Mouse (Mus musculus): ENCODE measurements at regions not wholly inside any gene's neighbourhood (a gene's known extent, or its start where the extent isn't known, plus 50 kb on each side); places are given as distances from the start of the nearest gene placed in this dataset.

GRCm38 (mm10) chr17:16918191-16918590 lies 145.7 kb upstream of the Zfp960 start:
- TF ChIP-seq CTCF (IDR thresholded peaks at IDR 0.05 in 2 of 3, conservative IDR thresholded peaks at IDR 0.05 in 1 of 3; ENCODE audit: control insufficient read depth in 1 of 3, insufficient read depth in 1 of 3, low read depth in 2 of 3, low read length in 3 of 3, poor library complexity in 1 of 3, severe bottlenecking in 1 of 3) = no peak
- TF ChIP-seq RAD21 (IDR thresholded peaks at IDR 0.05; ENCODE audit: low read depth, low read length) = no peak
- TF ChIP-seq CHD2 (IDR thresholded peaks at IDR 0.05; ENCODE audit: low read length) = no peak
- TF ChIP-seq EP300 (IDR thresholded peaks at IDR 0.05; ENCODE audit: low read depth in 1 of 2, low read length in 2 of 2) = no peak
- TF ChIP-seq MYB (IDR thresholded peaks at IDR 0.05; ENCODE audit: low read depth, low read length) = no peak
- TF ChIP-seq NRF1 (IDR thresholded peaks at IDR 0.05; ENCODE audit: insufficient read depth, low read depth, low read length, poor library complexity, severe bottlenecking) = no peak
- TF ChIP-seq POLR2A (IDR thresholded peaks at IDR 0.05; ENCODE audit: control insufficient read depth in 1 of 2, insufficient read depth in 1 of 2, low read depth in 1 of 2, low read length in 2 of 2, poor library complexity in 1 of 2) = no peak
- TF ChIP-seq SIN3A (IDR thresholded peaks at IDR 0.05; ENCODE audit: low read length) = no peak
- no peak for TF ChIP-seq KAT2A (conservative IDR thresholded peaks at IDR 0.05; ENCODE audit: low read depth, low read length)
- TF ChIP-seq BHLHE40 (IDR thresholded peaks at IDR 0.05; ENCODE audit: borderline replicate concordance, low read depth, low read length) = no peak
- TF ChIP-seq ZC3H11A (IDR thresholded peaks at IDR 0.05; ENCODE audit: low read depth, low read length) = no peak
- no peak for TF ChIP-seq MAFK (IDR thresholded peaks at IDR 0.05; ENCODE audit: borderline replicate concordance, low read depth, low read length)
- no peak for TF ChIP-seq UBTF (IDR thresholded peaks at IDR 0.05; ENCODE audit: borderline replicate concordance, insufficient read depth, low read depth, low read length)
- TF ChIP-seq ELF1 (IDR thresholded peaks at IDR 0.05; ENCODE audit: low read depth, low read length) = no peak

Data from MEL (cell line).